Mouse (Mus musculus): Measurements from ENCODE around the gene Psmd12.
A peak's percentile ranks its signal among the peaks of the same experiment; 100 is the strongest.

Psmd12 gene

GRCm38 (mm10) chr11:107547351-107548203, 68.3 kb downstream of the Psmd12 start, which contains the start of gene Helz:
Helz (plus strand) TSS chr11:107547930.
- H3K36me3 ChIP-seq (ENCODE audit: insufficient read depth, low read length), result peaks cover 34% of the 10 kb centered on the region
- no peaks in the 10 kb centered on the region for H3K27me3 ChIP-seq (ENCODE audit: insufficient read depth, low read length)
- TF ChIP-seq CTCF (conservative IDR thresholded peaks at IDR 0.05; ENCODE audit: low read length) (no peak), NANOG (IDR thresholded peaks at IDR 0.05; ENCODE audit: borderline replicate concordance, low read length) (no peak), POU5F1 (IDR thresholded peaks at IDR 0.05; ENCODE audit: borderline replicate concordance, low read length) (no peak)
- peak within 1 kb of the TSS; percentile 97 for H3K4me3 ChIP-seq (replicated peaks; ENCODE audit: low read length)
- H3K9me3 ChIP-seq (ENCODE audit: low read length), result no peaks in the 10 kb centered on the region
- peaks cover 62% of the 10 kb centered on the region for H3K4me1 ChIP-seq (replicated peaks; ENCODE audit: low read depth, low read length)

- TF ChIP-seq POU5F1 (IDR thresholded peaks at IDR 0.05; ENCODE audit: borderline replicate concordance, low read length) (no peak), CTCF (conservative IDR thresholded peaks at IDR 0.05; ENCODE audit: low read length) (no peak), NANOG (IDR thresholded peaks at IDR 0.05; ENCODE audit: borderline replicate concordance, low read length) (no peak)
- no peaks in the 10 kb centered on the region for H3K9me3 ChIP-seq (ENCODE audit: low read length)
- peak overlapping the region; percentile 97 for H3K4me3 ChIP-seq (replicated peaks; ENCODE audit: low read length)
- peaks cover 61% of the 10 kb centered on the region for H3K4me1 ChIP-seq (replicated peaks; ENCODE audit: low read depth, low read length)
- peaks cover 41% of the 10 kb centered on the region for H3K36me3 ChIP-seq (ENCODE audit: insufficient read depth, low read length)
- H3K27me3 ChIP-seq (ENCODE audit: insufficient read depth, low read length), result no peaks in the 10 kb centered on the region
Observed at GRCm38 (mm10) chr11:107548204-107548975, 69.1 kb downstream of the Psmd12 start.

Measured in E14TG2a.4 (cell line).